Mouse (Mus musculus) limb, embryonic 15.5 days (tissue): ENCODE results near the gene Sik3. TPM values are rescaled to one million over a fixed set of nuclear protein-coding genes. Genes with fewer than 3 reads are reported as not detected.

Experiments used
- ATAC-seq: fragments of 200-750 bp; cut with Nextera tagmentation; 2 replicates; pipeline ENCODE4 v1.8.0; 2017; ENCODE audit warnings: low read depth, moderate TSS enrichment; ENCODE audit not compliant: insufficient number of reproducible peaks, low FRiP score, low TSS enrichment
- H3K27ac ChIP-seq: fragments of 300-500 bp; sonication (generic); 2 replicates; pipeline ENCODE4 v1.5.1; 2015; ENCODE audit warnings: moderate library complexity, mild to moderate bottlenecking, inconsistent platforms
- H3K27me3 ChIP-seq: fragments of 300-500 bp; sonication (generic); 2 replicates; pipeline ENCODE4 v1.6.1; 2015; ENCODE audit warnings: inconsistent platforms
- H3K36me3 ChIP-seq: fragments of 300-500 bp; sonication (generic); 2 replicates; pipeline ENCODE4 v1.6.1; 2015; ENCODE audit warnings: inconsistent platforms
- H3K4me1 ChIP-seq: fragments of 300-500 bp; sonication (generic); 2 replicates; pipeline ENCODE4 v1.6.1; 2015; ENCODE audit warnings: inconsistent platforms
- H3K4me2 ChIP-seq: fragments of 300-500 bp; sonication (generic); 2 replicates; pipeline ENCODE4 v1.6.1; 2015; ENCODE audit warnings: mild to moderate bottlenecking, inconsistent platforms
- H3K4me3 ChIP-seq: fragments of 300-500 bp; sonication (generic); 2 replicates; pipeline ENCODE4 v1.5.1; 2015; ENCODE audit warnings: mild to moderate bottlenecking, inconsistent platforms
- H3K9ac ChIP-seq: fragments of 300-500 bp; sonication (generic); 2 replicates; pipeline ENCODE4 v1.6.1; 2015; ENCODE audit warnings: inconsistent platforms
- H3K9me3 ChIP-seq: fragments of 300-500 bp; sonication (generic); 2 replicates; pipeline ENCODE4 v1.6.1; 2016; ENCODE audit warnings: inconsistent platforms
- WGBS: fragments of 180-500 bp; shearing (Covaris S2); methylation state at CpG from one replicate; pipeline ENCODE4 v1.1.7; 2015; 5-methylcytosine and 5-hydroxymethylcytosine counted together
- polyA plus RNA-seq: library from polyadenylated mRNA; unstranded; fragments of >200 nt; fragmentation: Nextera tagmentation; extraction: Ambion mirVana; gene quantifications from 2 replicates; pipeline ENCODE4 v1.2.1, GENCODE M21; 2015

The Sik3 gene
- polyA plus RNA-seq, 1 experiment from 2014 or later = 11.8 TPM

DNA sequence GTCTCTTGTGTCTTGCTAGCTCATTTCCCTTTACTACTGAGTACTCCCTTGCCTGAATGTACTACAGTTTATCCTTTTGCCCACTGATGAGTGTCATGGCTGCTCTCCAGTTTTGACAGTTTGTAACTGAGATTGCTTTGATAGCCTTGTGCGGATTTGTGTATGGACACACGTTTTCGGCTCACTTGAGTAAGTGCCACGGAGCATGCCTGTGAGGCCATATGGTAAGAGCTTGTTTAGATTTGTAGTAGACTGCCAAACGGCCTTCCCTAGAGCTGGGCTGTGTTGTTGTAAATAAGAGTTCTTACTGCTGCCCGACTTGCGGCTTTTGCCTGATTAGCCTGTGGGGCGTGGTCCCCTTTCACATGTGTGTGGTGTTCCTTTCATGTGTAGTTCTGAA is 168.7 kb downstream of the Sik3 start:
- H3K9ac ChIP-seq = no peak overlapping the region
- WGBS = 57% methylated on average over 8 of the region's 8 CpGs
- no peak for ATAC-seq

DNA sequence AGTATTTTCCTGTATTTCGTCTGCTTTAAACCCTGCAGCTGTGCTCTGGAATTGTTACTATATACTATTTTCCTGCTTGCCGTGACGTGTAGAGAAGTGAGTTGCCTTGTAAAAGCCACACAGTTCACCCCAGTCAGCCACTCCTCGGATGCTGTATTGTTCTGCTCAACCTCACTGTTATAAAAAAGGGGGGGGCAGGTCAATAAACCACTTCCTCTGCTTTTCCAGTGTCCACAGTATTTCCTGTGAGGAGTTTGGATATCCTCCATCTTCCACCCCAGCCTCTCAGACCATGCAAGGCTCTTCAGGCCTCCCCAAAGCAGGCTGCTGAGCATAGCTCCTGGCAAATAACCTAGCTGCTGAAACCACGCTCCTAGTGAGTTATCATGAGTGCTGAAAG is 171.9 kb downstream of the Sik3 start:
- Histone ChIP-seq H3K27me3 (no peaks in the 10 kb centered on the region), H3K4me3 (no peak overlapping the region), H3K36me3 (peaks cover 7% of the 10 kb centered on the region), H3K27ac (peak overlapping the region; percentile 8; the same call in 1 of the 2 replicates), H3K9me3 (no peaks in the 10 kb centered on the region), H3K9ac (no peak overlapping the region), H3K4me2 (no peak overlapping the region), H3K4me1 (peaks cover 6% of the 10 kb centered on the region)
- WGBS = 28% methylated on average over 5 of the region's 5 CpGs
- peak; percentile 66; the same call in 1 of the 2 replicates for ATAC-seq

More for the DNA sequence above, 168.7 kb downstream of the Sik3 start:
- Histone ChIP-seq H3K9me3 (no peaks in the 10 kb centered on the region), H3K4me1 (peaks cover 4% of the 10 kb centered on the region), H3K27ac (0 out of 2 replicates have a peak overlapping the region, but pooled peaks have one; percentile 22), H3K27me3 (no peaks in the 10 kb centered on the region), H3K36me3 (peaks cover 20% of the 10 kb centered on the region; the same call in 1 of the 2 replicates), H3K4me3 (no peak overlapping the region), H3K4me2 (no peak overlapping the region)

GRCm38 (mm10) chr9:46185191-46185590 is 172.6 kb downstream of the Sik3 start:
- WGBS = 37% methylated on average over 2 of the region's 2 CpGs
- Histone ChIP-seq H3K36me3 (peaks cover 7% of the 10 kb centered on the region), H3K4me2 (no peak overlapping the region), H3K27ac (peak overlapping the region; percentile 8; the same call in 1 of the 2 replicates), H3K4me3 (no peak overlapping the region), H3K9me3 (no peaks in the 10 kb centered on the region), H3K4me1 (peaks cover 6% of the 10 kb centered on the region), H3K9ac (no peak overlapping the region), H3K27me3 (no peaks in the 10 kb centered on the region)
- no peak for ATAC-seq

DNA sequence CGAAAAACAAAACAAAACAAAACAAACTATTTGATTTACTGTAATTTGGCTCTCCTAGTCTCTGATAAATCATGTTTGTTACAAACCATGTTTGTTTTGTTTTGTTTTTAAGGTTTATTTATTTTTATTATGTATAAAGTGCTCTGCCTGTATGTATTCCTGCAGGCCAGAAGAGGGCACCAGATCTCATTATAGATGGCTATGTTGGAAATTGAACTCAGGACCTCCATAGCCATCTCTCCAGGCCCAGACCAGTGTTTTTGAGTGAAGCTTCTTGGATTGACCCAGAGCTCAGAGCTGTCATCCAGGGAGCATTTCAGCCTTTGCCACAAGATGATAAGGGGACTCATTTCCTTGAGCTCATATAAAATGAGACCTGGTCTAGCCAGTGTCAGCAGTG is 173.8 kb downstream of the Sik3 start:
- H3K27me3 ChIP-seq = no peaks in the 10 kb centered on the region
- H3K4me1 ChIP-seq = peaks cover 2% of the 10 kb centered on the region; the same call in 1 of the 2 replicates
- H3K9me3 ChIP-seq = no peaks in the 10 kb centered on the region
- no peak overlapping the region for H3K9ac ChIP-seq
- ATAC-seq = no peak
- WGBS = 88% methylated on average over 1 of the region's 1 CpGs
- H3K4me3 ChIP-seq = no peak overlapping the region
- H3K4me2 ChIP-seq = no peak overlapping the region
- no peak overlapping the region for H3K27ac ChIP-seq
- peaks cover 3% of the 10 kb centered on the region; the same call in 1 of the 2 replicates for H3K36me3 ChIP-seq

DNA sequence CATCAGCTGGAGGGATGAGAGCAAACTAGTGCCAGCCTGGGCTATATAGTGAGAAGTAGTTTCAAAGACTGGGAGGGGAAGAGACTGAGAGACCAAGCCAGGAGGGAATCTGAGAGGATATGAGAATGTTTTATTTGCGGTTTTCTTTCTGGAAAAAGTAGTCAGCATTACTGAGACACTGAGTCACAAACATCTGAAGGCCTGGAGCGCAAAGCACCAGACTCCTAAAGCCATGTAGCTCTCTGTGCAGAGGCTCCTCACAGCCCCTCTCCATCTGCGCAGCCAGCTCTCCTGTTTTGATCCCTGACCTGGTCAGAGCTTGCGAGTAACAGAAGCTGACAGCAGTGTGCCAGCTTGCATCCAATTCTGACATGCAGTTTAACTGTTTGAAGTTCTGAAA is 175.8 kb downstream of the Sik3 start:
- Histone ChIP-seq H3K27ac (0 out of 2 replicates have a peak overlapping the region, but pooled peaks have one; percentile 38), H3K4me1 (peaks cover 2% of the 10 kb centered on the region; the same call in 1 of the 2 replicates), H3K9ac (no peak overlapping the region), H3K4me3 (no peak overlapping the region), H3K9me3 (no peaks in the 10 kb centered on the region), H3K27me3 (no peaks in the 10 kb centered on the region), H3K4me2 (no peak overlapping the region), H3K36me3 (peaks cover 3% of the 10 kb centered on the region; the same call in 1 of the 2 replicates)
- no peak for ATAC-seq
- 72% methylated on average over 4 of the region's 4 CpGs for whole genome bisulfite sequencing

DNA sequence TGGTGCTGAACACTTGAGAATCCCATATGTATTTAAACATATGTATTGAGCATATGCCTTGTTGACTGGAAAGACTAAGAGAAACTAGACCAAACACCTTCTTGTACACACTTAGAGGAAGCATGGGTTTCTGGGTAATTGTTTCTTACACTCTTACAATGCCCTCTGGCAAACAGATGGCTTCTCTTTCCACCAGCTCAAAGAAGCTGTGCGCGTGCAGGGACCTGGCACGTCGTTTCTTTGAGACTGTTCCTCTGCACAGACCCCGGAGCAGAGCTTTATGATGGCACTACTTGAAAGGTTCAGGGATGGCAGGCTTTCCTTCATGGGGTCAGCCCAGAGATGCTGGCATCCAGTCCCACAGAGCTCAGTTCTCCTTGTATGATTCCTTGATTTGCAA is 176.3 kb downstream of the Sik3 start:
- Histone ChIP-seq H3K36me3 (peaks cover 4% of the 10 kb centered on the region; the same call in 1 of the 2 replicates), H3K27ac (no peak overlapping the region), H3K4me1 (peaks cover 2% of the 10 kb centered on the region; the same call in 1 of the 2 replicates), H3K9ac (no peak overlapping the region), H3K4me2 (no peak overlapping the region), H3K9me3 (no peaks in the 10 kb centered on the region), H3K27me3 (no peaks in the 10 kb centered on the region), H3K4me3 (no peak overlapping the region)
- 24% methylated on average over 5 of the region's 5 CpGs for WGBS
- no peak for ATAC-seq

DNA sequence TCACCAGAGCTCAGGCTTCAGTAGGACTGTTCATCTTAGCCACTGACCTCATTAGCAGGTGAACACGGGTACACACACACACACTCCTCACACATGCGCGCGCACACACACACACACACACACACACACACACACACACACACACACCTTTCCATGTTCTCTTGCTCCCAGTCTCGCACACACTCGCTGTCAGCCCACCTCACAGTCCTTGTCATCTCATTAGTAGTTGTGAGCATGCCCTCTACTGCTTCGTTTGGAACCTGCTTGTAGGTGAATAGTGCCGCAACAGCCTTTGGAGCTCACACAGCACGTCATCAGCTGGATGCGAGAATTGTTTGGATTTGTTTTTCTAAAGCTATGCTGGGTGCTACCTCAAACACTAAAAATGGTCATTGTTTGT is 176.8 kb downstream of the Sik3 start:
- WGBS = 78% methylated on average over 10 of the region's 10 CpGs
- no peak overlapping the region for H3K4me2 ChIP-seq
- H3K4me1 ChIP-seq = peaks cover 2% of the 10 kb centered on the region; the same call in 1 of the 2 replicates
- H3K9ac ChIP-seq = no peak overlapping the region
- H3K36me3 ChIP-seq = peaks cover 8% of the 10 kb centered on the region
- no peak for ATAC-seq
- no peak overlapping the region for H3K27ac ChIP-seq
- no peak overlapping the region for H3K4me3 ChIP-seq
- no peaks in the 10 kb centered on the region for H3K9me3 ChIP-seq
- no peaks in the 10 kb centered on the region for H3K27me3 ChIP-seq

- H3K27ac ChIP-seq = peak overlapping the region; percentile 28; the same call in 1 of the 2 replicates
- no peak overlapping the region for H3K4me3 ChIP-seq
- H3K9ac ChIP-seq = no peak overlapping the region
- H3K36me3 ChIP-seq = peaks cover 26% of the 10 kb centered on the region
- H3K4me1 ChIP-seq = 0 out of 2 replicates have a peak, but pooled peaks cover 2% of the 10 kb centered on the region
- no peaks in the 10 kb centered on the region for H3K27me3 ChIP-seq
- WGBS = 42% methylated on average over 8 of the region's 8 CpGs
- no peak for ATAC-seq
- H3K9me3 ChIP-seq = no peaks in the 10 kb centered on the region
- H3K4me2 ChIP-seq = no peak overlapping the region
Observed at GRCm38 (mm10) chr9:46191234-46191633, 178.6 kb downstream of the Sik3 start.

DNA sequence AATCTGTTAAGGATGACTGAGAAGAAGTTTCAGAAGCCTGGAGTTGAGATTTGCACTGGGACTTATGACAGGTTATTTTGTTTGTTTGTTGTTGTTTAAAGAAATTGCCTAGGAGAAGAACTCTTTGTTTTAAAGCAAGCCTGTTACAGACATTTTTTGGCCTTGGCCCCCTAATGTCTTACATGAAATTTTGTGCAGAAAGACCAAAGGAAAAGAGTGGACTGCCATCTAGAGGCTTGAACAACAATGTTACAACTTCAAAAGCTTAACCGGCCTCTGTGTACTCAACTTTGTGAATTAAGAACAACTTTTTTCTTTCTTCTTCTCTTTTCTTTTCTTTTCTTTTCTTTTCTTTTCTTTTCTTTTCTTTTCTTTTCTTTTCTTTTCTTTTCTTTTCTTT is 179.0 kb downstream of the Sik3 start:
- H3K27ac ChIP-seq = no peak overlapping the region
- 9% methylated on average over 1 of the region's 1 CpGs for WGBS

DNA sequence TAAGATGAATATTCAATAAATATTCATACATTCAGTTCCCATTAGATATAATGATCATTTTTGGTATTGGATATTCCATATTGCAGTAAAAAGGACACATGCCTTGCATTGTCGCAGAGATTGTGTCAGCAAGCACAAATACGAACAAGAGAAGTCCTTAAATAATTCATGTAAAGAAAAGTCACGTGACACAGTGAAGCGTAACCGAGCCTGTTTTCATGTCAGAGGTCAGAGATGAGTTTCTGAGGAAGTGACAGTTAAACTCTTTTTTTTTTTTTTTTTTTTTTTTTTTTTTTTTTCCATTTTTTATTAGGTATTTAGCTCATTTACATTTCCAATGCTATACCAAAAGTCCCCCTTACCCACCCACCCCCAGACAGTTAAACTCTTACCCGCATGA is 180.0 kb downstream of the Sik3 start:
- ATAC-seq = no peak
- Histone ChIP-seq H3K4me3 (no peak overlapping the region), H3K4me1 (0 out of 2 replicates have a peak, but pooled peaks cover 2% of the 10 kb centered on the region), H3K9ac (no peak overlapping the region), H3K9me3 (no peaks in the 10 kb centered on the region), H3K36me3 (peaks cover 37% of the 10 kb centered on the region), H3K4me2 (no peak overlapping the region), H3K27me3 (no peaks in the 10 kb centered on the region), H3K27ac (no peak overlapping the region)
- WGBS = 90% methylated on average over 6 of the region's 6 CpGs

More for the DNA sequence above, 179.0 kb downstream of the Sik3 start:
- ATAC-seq = no peak
- no peaks in the 10 kb centered on the region for H3K27me3 ChIP-seq
- H3K4me3 ChIP-seq = no peak overlapping the region
- H3K4me1 ChIP-seq = 0 out of 2 replicates have a peak, but pooled peaks cover 2% of the 10 kb centered on the region
- H3K4me2 ChIP-seq = no peak overlapping the region
- peaks cover 30% of the 10 kb centered on the region for H3K36me3 ChIP-seq
- no peaks in the 10 kb centered on the region for H3K9me3 ChIP-seq
- H3K9ac ChIP-seq = no peak overlapping the region

GRCm38 (mm10) chr9:46194809-46195208 is 182.2 kb downstream of the Sik3 start:
- Histone ChIP-seq H3K4me2 (no peak overlapping the region), H3K4me3 (no peak overlapping the region), H3K4me1 (no peaks in the 10 kb centered on the region), H3K27me3 (no peaks in the 10 kb centered on the region), H3K36me3 (peaks cover 57% of the 10 kb centered on the region), H3K9ac (no peak overlapping the region), H3K9me3 (no peaks in the 10 kb centered on the region), H3K27ac (no peak overlapping the region)
- ATAC-seq = no peak
- WGBS = 86% methylated on average over 9 of the region's 9 CpGs

DNA sequence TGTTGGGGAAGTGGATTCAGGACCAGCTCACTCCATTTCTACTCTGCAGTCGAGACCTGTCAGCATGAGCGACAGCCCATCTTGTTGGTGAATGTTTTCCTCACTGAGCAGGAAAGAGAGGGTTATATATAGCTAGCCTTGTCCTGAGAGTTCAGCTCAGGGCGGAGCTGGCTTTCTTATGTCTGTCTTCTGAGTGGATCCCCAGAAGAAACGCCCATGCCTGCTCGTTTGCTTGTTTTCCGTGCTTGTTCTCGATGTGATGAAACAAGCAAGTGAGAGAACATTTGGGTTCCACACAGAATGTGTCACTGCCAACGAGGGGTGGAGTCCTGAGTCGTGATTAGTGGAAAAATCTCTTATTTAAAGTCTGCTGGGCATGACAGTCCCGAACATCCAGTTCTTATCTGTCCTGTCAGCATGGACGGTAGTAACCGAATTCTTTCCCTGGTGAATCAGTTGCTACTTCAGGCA is 184.1 kb downstream of the Sik3 start:
- 77% methylated on average over 12 of the region's 12 CpGs for WGBS
- Histone ChIP-seq H3K36me3 (peaks cover 74% of the 10 kb centered on the region), H3K9ac (no peak overlapping the region), H3K27me3 (no peaks in the 10 kb centered on the region), H3K4me3 (no peak overlapping the region), H3K4me1 (no peaks in the 10 kb centered on the region), H3K4me2 (no peak overlapping the region), H3K9me3 (no peaks in the 10 kb centered on the region), H3K27ac (no peak overlapping the region)
- ATAC-seq = no peak
